Mouse (Mus musculus) megakaryocyte, adult 5-6 weeks (primary cell): ENCODE measurements around the gene Rab38. TPM values are rescaled to one million over a fixed set of nuclear protein-coding genes. Genes with fewer than 3 reads are reported as not detected.

Experiments
- ATAC-seq: 2 replicates; pipeline ENCODE4 v1.8.0; 2016; ENCODE audit warnings: mild to moderate bottlenecking, inconsistent platforms; ENCODE audit not compliant: poor library complexity, severe bottlenecking
- total RNA-seq, 2 experiments: library from RNA; stranded (forward) in 1 of 2; stranded (reverse) in 1 of 2; fragments of 153-499, 151-499 nt in 1 of 2; fragments of 221-1000, 200-1000 nt in 1 of 2; gene quantifications; 2 replicates each; pipeline versions ENCODE4 v1.2.3 to v1.2.4; 2015 to 2017

Rab38 gene
- total RNA-seq, 2 experiments from 2014 or later = 1.2 to 3.5 TPM

- no peak for ATAC-seq
Observed at GRCm38 (mm10) chr7:88509748-88510147, 79.7 kb downstream of the Rab38 start.

GRCm38 (mm10) chr7:88522481-88522880, 92.4 kb downstream of the Rab38 start:
- ATAC-seq = no peak

- no peak for ATAC-seq
Observed at GRCm38 (mm10) chr7:88527100-88527671, 97.1 kb downstream of the Rab38 start.

GRCm38 (mm10) chr7:88536127-88536531, 106.1 kb downstream of the Rab38 start:
- no peak for ATAC-seq

GRCm38 (mm10) chr7:88536743-88537142, 106.7 kb downstream of the Rab38 start:
- no peak for ATAC-seq

Other genes starting within 250 kb of the Rab38 start
- 573 and 643 TPM in 2 replicates for gene Ctsc, start 152.2 kb upstream of the Rab38 start, total RNA-seq (2015)
- gene Ctsc, start 152.2 kb upstream of the Rab38 start, total RNA-seq (2017) = 520 and 557 TPM in 2 replicates